Mouse (Mus musculus) thymus, postnatal 4 days (tissue): ENCODE measurements around the gene Scube1.

Experiments used
- DNase-seq: peaks from one replicate; pipeline ENCODE4 v3.0.0; 2021

The Scube1 gene

GRCm38 (mm10) chr15:83709889-83710774 is 14.7 kb downstream of the Scube1 start:
- DNase-seq, result no peak

DNA sequence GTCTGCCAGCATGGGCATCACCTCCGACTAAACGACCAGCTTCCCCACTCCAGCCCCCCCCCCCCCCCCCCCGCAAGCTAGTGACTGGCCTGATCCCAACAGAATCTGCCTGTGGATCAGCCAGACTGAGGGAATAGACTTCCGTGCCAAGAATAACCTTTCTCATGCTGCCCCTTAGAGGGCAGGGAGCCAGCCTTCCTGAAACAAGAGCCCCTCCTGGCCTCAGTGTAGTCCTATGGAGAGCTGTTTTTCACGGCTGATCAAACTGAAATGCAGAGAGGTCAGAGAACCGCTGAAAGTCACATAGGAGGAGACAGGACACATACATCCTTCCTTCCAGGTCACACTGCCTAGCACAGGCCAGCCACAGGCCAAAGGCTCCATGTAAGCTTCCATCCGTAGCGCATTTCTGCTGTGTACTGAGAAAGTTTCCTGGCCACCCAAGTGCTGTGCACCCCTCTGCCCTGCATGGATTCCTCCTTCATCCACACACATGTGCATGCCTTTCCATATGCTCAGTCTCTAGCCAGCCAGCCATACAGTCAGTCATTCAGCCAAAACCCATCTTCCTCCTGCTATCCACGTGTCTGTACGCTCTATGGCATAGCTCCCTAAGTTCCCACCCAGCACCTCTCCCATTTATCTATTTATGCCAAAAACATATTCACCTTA is 18.2 kb downstream of the Scube1 start:
- no peak for DNase-seq

DNA sequence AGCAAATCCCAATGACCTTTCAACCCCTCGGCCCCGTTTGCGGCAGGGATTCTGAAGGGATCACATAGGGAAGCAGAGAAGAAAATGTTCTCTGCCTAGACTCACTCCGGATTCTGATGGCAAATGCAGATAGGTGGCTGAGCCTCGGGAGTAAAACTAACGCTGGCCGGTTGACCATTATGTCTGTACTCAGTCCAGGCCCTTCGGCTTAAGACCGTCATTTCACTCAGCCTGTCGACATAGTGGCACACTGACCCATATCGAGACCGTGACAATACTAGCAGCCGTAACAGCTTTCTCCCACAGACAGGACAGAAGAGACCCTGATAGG is 24.3 kb downstream of the Scube1 start:
- DNase-seq, result no peak

DNA sequence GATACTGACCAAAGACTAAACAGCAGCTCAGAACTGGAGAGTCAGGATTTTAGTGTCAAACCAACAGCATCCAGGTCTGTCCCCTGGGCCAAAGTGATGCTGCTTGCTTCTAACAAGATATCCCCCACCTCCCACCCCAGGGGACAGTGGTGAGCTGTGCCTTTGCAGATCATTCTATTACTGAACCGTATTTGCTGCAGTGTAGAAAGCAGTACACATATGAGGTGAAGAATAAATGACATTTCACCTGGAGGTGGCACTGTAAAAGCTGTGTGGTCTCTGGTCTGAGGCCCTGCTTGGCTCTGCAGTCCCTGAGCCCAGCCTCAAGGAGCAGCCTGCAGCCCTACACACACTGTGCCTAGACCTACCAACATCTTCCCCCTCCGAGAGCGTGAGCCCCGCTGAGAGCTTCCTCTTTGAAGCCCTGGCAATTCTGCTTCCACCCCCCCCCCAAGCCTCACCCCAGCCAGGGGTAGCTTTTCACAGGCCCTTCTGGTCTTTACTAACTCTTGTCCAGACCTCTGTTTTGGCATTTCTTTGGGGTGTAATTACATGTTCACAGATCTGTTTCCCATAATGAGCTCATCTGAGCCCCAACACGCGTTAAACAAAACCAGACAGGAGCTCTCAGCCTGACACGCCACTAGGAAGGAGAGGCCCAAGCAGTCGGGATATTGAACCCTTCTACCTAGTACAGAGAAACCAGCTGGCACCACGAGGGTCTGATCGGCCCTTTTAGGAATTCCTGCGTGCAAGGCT is 24.8 kb downstream of the Scube1 start:
- no peak for DNase-seq

DNA sequence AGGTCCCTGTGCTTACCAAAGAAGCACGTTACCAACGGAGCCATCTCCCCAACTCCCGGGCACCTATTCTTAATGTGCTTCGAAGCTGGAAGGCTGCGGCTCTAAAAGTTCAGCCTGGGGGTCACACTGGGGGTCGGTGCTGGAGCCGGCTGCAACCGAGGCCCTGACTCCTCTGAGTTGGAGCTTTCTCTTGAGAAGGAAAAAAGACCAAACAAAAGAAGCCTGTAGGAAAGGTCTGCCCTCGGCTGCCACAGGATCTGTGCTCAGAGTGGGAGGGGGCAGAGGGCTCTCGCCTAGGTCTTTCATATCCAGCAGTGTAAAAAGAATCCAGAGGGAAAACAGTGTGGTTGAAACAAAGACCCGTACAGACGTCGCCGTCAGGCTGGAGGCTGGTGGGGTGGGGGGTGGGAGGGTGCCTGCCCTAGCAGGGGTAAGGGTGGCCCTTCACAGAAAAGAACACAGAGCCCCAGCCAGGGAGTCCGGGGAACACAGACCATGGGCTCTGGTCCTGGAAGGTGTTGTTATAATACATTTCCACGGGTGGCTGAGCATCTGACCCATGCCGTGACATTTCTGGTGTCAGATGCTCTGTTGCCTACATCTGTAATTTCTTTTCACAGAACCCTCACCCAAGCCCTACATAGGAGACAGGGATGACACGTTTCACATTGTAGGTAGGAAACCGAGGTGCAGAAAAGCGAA is 25.5 kb downstream of the Scube1 start:
- DNase-seq, result no peak

DNA sequence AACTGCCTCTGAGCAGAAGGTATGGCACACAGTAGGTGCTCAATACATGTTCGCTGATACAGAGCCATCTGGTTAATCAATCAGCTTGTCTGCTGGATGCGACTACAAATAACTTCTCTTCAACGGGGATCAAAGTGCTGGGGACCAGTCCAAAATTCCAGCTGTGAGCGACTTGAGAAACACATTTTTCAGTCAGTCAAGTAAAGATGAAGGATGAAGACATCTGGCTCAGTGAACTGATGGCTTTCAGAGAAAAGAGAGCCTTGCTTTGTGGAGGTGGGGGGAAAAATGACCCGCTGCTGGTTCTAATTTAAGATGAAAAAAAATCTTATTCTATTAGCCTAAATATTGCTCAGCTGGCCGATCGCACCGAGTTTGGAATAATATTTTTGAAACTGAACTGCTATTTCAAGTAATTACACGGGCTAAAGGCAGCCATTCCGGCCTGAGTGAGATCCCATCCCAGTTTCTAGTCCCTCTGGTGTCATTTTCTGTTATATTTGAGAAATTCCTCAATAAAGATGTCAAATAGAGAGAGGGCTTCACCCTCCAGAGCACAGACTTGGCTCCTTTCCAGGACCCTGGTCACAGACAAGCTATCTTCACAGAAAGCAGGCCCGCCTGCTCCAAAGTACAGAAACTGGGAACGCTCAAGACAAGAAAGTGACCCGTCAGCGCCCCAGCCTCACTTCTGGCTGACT is 28.0 kb downstream of the Scube1 start:
- no peak for DNase-seq

DNA sequence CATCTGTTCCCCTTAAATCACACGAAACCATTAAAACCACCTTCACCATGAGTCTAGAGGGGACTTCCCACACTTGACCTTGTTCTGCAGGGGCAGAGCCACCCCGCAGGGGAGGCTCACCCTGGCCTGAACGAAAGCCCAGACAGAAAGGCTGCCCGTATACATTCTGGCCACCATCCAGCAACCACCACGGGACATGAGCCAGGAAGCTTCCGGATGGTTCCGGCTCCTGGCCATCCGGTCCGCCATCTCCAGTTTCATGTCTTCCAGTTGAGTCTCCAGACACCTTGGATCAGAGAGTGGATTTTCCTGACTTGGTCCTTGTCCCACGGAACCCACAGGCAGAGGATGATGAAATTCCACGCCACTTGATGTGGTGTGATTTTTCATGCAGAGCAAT is 29.7 kb downstream of the Scube1 start:
- no peak for DNase-seq

GRCm38 (mm10) chr15:83691901-83692361 is 32.9 kb downstream of the Scube1 start:
- no peak for DNase-seq

- no peak for DNase-seq
Measured at GRCm38 (mm10) chr15:83689946-83690345, 34.9 kb downstream of the Scube1 start.

DNA sequence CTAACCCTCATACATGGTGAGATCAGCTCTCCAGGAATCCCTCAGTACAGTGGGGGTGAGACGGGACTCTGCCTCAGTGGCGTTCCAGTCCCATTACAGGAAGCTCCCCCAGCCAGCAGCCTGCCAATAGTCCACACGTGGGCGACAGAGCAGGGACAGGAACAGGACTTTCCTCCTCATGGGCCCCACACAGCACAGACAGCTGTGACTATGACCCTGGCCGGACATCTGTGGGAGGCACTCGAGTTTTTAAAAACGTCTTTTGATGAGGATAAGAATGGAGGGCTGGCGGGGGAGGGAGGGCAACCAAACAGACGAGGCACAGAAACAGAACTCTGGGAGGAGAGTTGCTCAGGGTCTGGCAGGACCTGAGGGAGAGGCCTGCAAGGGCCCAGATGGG is 38.2 kb downstream of the Scube1 start:
- no peak for DNase-seq

DNA sequence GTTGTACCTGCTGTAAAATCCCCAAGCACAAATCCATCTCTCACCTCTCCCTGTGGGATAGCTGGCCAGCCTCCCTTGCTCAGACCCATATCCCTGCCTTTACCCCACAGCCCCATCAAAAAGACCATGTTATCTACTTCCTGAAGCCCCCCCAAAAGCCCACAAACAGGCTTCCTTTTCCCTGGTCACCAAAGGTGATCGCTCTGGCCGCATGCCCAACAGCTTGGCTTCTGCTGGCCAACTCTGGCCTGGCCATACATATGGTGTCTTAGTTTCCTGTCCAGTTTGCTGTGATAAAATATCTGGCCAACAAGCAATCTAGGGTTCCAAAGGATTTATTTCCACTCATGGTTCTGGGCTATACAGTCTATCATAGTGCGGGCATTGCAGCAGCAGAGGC is 38.9 kb downstream of the Scube1 start:
- DNase-seq, result no peak

GRCm38 (mm10) chr15:83683051-83683561 is 41.7 kb downstream of the Scube1 start:
- no peak for DNase-seq

DNA sequence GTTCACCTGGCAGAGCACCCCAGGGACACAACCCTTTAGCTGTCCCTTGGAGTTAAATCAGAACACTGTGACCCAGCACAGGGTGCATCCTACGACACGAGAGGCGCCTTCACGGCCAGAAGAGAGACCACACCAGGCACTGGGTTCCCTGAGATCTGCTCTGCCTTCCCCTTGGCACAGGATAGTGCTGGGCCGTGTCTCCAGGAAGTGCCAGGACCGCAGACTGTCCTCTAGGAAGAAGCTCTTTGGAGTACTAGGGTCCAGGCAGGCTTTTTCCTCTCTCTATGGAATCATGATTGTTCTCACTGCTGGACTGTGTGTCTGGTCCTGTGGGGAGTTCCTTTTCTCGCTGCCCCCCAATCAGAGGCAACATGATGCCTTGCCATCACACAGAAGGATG is 44.5 kb downstream of the Scube1 start:
- DNase-seq, result no peak

DNA sequence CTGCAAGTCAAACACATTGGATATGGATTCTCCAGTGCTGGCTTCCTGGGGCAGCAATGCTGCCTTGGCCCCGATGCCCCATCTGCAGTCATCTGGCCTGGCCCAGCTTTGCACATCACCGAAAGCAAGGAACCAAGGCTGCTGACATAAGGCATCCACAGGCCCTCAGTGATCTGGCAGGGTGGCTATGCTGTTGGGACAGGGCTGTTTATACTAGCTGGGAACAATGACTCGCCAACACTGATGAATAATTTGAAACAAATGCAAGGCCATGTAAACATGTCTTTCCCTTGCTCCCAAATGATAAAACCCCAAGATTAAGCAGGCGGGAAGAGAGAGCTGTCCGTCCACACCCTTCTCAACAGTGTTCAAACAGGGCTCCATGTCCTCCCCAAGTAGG is 45.1 kb downstream of the Scube1 start:
- no peak for DNase-seq

DNA sequence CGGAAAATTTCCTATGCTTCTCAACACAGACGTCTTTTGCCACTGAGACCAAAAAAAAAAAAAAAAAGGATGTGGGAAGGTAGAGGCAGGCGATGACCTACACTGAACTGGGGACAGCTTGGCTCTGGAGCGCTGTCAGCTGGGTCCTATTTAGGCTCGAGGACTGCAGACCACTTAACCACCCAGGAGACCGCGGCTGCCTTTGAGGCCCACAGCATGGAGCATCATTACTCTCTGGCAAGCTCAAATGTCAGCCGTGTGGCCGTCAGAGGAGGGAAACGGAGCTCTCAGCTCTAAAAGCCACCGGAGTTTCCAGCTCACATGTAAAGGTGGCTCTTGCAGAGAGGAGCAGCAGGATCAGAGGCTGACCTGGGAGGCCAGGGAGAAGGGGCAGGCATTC is 46.2 kb downstream of the Scube1 start:
- peak; percentile 12 for DNase-seq

- no peak for DNase-seq
Measured at GRCm38 (mm10) chr15:83678089-83678488, 46.7 kb downstream of the Scube1 start.

DNA sequence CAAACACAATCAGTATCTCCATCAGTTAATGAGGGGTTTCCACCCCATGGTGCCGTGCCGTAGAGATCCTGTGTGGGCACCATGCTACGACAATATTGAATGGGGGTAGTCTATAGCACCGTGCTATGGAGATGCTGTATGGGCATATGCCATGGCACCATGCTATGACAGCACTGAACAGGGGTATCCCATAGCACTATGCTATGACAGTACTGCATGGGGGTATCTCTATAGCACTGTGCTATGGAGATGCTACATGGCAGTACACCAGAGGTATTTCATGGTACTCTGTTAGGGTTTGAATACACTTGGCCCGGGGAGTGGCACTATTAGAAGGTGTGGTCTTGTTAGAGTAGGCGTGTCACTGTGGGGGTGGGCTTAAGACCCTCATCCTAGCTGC is 47.7 kb downstream of the Scube1 start:
- no peak for DNase-seq

- no peak for DNase-seq
Measured at GRCm38 (mm10) chr15:83676286-83676685, 48.5 kb downstream of the Scube1 start.

- no peak for DNase-seq
Measured at GRCm38 (mm10) chr15:83673621-83674020, 51.2 kb downstream of the Scube1 start.

DNA sequence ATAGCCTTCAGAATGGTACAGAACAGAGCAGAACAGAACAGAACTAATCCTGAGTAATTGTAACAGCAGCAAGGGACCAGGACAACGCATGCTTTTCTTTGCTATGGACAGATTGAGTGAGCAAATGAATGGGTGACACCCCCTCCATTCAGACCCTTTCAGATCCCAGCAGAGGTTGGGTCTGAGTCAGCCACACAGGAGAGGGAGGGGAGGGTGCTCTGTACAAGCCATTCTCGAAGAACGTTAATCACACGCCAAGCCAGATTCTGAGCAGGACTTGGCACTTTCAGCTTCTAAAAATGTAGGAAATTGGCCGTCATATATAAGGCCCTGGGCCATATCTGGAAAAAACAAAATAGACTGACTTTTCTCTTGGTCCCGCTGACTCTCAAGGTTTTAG is 57.3 kb downstream of the Scube1 start:
- DNase-seq, result no peak

- no peak for DNase-seq
Measured at GRCm38 (mm10) chr15:83666418-83666817, 58.4 kb downstream of the Scube1 start.

DNA sequence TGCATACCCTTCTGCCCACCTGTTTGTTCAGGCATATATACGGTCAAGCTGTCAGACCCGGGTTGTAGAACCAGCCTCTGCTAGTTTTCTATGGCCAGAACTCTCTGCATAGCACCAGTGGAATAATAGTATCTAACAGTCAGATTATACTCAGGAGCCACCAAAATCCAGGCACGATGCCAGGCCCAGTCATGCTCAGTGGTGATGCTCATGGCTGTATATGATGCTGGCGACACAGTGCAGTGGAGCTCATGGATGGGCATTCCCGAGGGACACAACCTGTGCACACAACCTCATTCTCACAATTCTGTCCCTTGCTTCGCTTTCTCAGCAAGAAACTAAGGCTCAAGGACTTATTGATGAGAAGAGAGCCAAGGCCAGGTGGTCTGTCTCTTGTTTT is 58.8 kb downstream of the Scube1 start:
- no peak for DNase-seq
